Mouse (Mus musculus) liver, postnatal 0 days (tissue): ENCODE results near the gene 4930507D05Rik.

ENCODE experiments used
- CTCF ChIP-seq: sonication (generic); IDR thresholded peaks from 2 replicates; pipeline ENCODE4 v1.5.1; 2016; ENCODE audit warnings: antibody characterized with exemption, low read depth
- EP300 ChIP-seq: IDR thresholded peaks from 2 replicates; pipeline ENCODE4 v1.6.1; 2016; ENCODE audit warnings: antibody characterized with exemption, low read depth, mild to moderate bottlenecking

DNA sequence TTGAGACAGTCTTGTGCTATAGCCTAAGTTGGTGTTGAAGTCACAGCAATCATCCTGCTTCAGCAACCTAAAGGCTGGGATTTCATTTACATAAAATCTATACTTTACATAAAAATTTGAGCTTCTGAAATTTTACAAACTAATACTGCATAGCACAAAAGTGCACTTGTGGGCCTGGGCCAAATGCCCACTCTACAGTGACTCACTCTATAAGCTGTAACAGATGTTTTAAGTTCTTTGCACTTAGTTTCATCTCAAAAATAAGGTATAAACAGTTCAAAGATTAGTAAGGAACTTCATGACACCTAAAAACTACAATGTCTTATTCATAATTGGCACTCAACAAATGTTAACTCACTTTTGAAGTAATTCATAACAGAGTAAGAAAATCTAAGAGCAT lies 12.0 kb downstream of the 4930507D05Rik start:
- TF ChIP-seq CTCF = no peak
- no peak for TF ChIP-seq EP300
